Mouse (Mus musculus) brain, embryonic 14.5 days (tissue): ENCODE results near the gene Tbx1. TPM values are rescaled to one million over a fixed set of nuclear protein-coding genes. Genes with fewer than 3 reads are reported as not detected.
A peak's percentile ranks its signal among the peaks of the same experiment; 100 is the strongest.

ENCODE experiments used
- DNase-seq: peaks from one replicate; pipeline ENCODE4 v3.0.0-alpha.2; 2011; ENCODE audit warnings: low read depth
- CTCF ChIP-seq: fragments of 200-500 bp; IDR thresholded peaks from 2 replicates; pipeline ENCODE4 v1.5.1; 2012; ENCODE audit warnings: inconsistent platforms, mild to moderate bottlenecking, moderate library complexity, borderline replicate concordance; ENCODE audit not compliant: insufficient read depth, insufficient read length; ENCODE audit errors: extremely low read depth
- POLR2A ChIP-seq: fragments of 200-500 bp; IDR thresholded peaks from 2 replicates; pipeline ENCODE4 v1.6.1; 2012; ENCODE audit warnings: mild to moderate bottlenecking, inconsistent platforms, borderline replicate concordance; ENCODE audit not compliant: poor library complexity, insufficient read depth, insufficient read length, severe bottlenecking; ENCODE audit errors: extremely low read depth
- polyA plus RNA-seq: library from polyadenylated mRNA; depleted of rRNA; stranded (reverse); fragments of >200 nt; gene quantifications from 2 replicates; pipeline ENCODE4 v1.2.3, GENCODE M21; 2012

Gene Tbx1
- polyA plus RNA-seq, 1 experiment, result 1.9 TPM

- TF ChIP-seq POLR2A, result no peak
- no peak for TF ChIP-seq CTCF
- peak; percentile 56 for DNase-seq
These were observed 30.3 kb upstream of the Tbx1 start for GRCm38 (mm10) chr16:18620601-18621361.

- peak; percentile 45 for DNase-seq
- no peak for TF ChIP-seq CTCF
- no peak for TF ChIP-seq POLR2A
These were observed 29.7 kb upstream of the Tbx1 start for GRCm38 (mm10) chr16:18620201-18620600.

- no peak for TF ChIP-seq POLR2A
- TF ChIP-seq CTCF, result no peak
These were observed 28.6 kb upstream of the Tbx1 start for GRCm38 (mm10) chr16:18619110-18619509.

GRCm38 (mm10) chr16:18618297-18618696, 27.8 kb upstream of the Tbx1 start:
- TF ChIP-seq CTCF, result no peak
- no peak for TF ChIP-seq POLR2A
- no peak for DNase-seq

More at GRCm38 (mm10) chr16:18619110-18619509, 28.6 kb upstream of the Tbx1 start:
- DNase-seq, result no peak

GRCm38 (mm10) chr16:18617370-18618065, 27.0 kb upstream of the Tbx1 start:
- peak; percentile 88 for DNase-seq
- no peak for TF ChIP-seq POLR2A
- peak; percentile 98 for TF ChIP-seq CTCF

- no peak for TF ChIP-seq POLR2A
- no peak for TF ChIP-seq CTCF
- no peak for DNase-seq
These were observed 22.8 kb upstream of the Tbx1 start for GRCm38 (mm10) chr16:18613301-18613700.

GRCm38 (mm10) chr16:18611752-18612151, 21.3 kb upstream of the Tbx1 start:
- no peak for DNase-seq
- TF ChIP-seq CTCF, result no peak
- no peak for TF ChIP-seq POLR2A

- TF ChIP-seq CTCF, result no peak
- TF ChIP-seq POLR2A, result no peak
- DNase-seq, result no peak
These were observed 18.6 kb upstream of the Tbx1 start for GRCm38 (mm10) chr16:18609099-18609498.

GRCm38 (mm10) chr16:18608226-18608625, 17.8 kb upstream of the Tbx1 start:
- peak; percentile 51 for DNase-seq
- TF ChIP-seq POLR2A (no peak), CTCF (no peak)

GRCm38 (mm10) chr16:18605705-18606104, 15.2 kb upstream of the Tbx1 start:
- TF ChIP-seq POLR2A (no peak), CTCF (no peak)
- no peak for DNase-seq

- no peak for TF ChIP-seq POLR2A
- TF ChIP-seq CTCF, result no peak
- DNase-seq, result no peak
These were observed 13.8 kb upstream of the Tbx1 start for GRCm38 (mm10) chr16:18604267-18604701.

GRCm38 (mm10) chr16:18601447-18601846, 11.0 kb upstream of the Tbx1 start:
- no peak for DNase-seq
- no peak for TF ChIP-seq POLR2A

- TF ChIP-seq CTCF, result no peak
- no peak for TF ChIP-seq POLR2A
- no peak for DNase-seq
These were observed 7.5 kb upstream of the Tbx1 start for GRCm38 (mm10) chr16:18598006-18598405.

GRCm38 (mm10) chr16:18596255-18596654, 5.8 kb upstream of the Tbx1 start:
- TF ChIP-seq CTCF, result no peak
- TF ChIP-seq POLR2A, result no peak

More at GRCm38 (mm10) chr16:18596255-18596654, 5.8 kb upstream of the Tbx1 start:
- DNase-seq, result no peak
